Mouse (Mus musculus): ENCODE measurements around the gene Hist1h2bn.
A peak's percentile ranks its signal among the peaks of the same experiment; 100 is the strongest.
"Not testable (repeated sequence)": the region's sequence is repeated elsewhere in the genome, so short reads cannot be mapped to it uniquely, and the experiment has no call there.

Hist1h2bn gene

GRCm38 (mm10) chr13:21781021-21781555 is 27.2 kb downstream of the Hist1h2bn start:
- DNase-seq (ENCODE audit: low read depth, low spot score) = no peak

GRCm38 (mm10) chr13:21781639-21782038 is 27.7 kb downstream of the Hist1h2bn start:
- DNase-seq (ENCODE audit: low read depth, low spot score) = no peak

GRCm38 (mm10) chr13:21782361-21783254 is 28.7 kb downstream of the Hist1h2bn start:
- DNase-seq (ENCODE audit: low read depth, low spot score) = not testable (repeated sequence)

GRCm38 (mm10) chr13:21783255-21783617 is 29.3 kb downstream of the Hist1h2bn start, which contains the start of gene Hist1h3i:
Gene Hist1h3i (minus strand): TSS chr13:21783370.
- DNase-seq (ENCODE audit: low read depth, low spot score) = peak; percentile 86

- DNase-seq (ENCODE audit: low read depth, low spot score) = no peak
These were observed 29.8 kb downstream of the Hist1h2bn start for GRCm38 (mm10) chr13:21783734-21784161.

- no peak for DNase-seq (ENCODE audit: low read depth, low spot score)
These were observed 30.4 kb downstream of the Hist1h2bn start for GRCm38 (mm10) chr13:21784311-21784710.

- DNase-seq (ENCODE audit: low read depth, low spot score) = no peak
These were observed 32.4 kb downstream of the Hist1h2bn start for GRCm38 (mm10) chr13:21786189-21786898.

GRCm38 (mm10) chr13:21786899-21787629 is 33.1 kb downstream of the Hist1h2bn start, which contains the start of the genes Hist1h2an and Hist1h2bp:
Gene Hist1h2an (minus strand): TSS chr13:21787218.
Gene Hist1h2bp (plus strand): TSS chr13:21787461.
- DNase-seq (ENCODE audit: low read depth, low spot score) = peak; percentile 95

GRCm38 (mm10) chr13:21787760-21788593 is 34.1 kb downstream of the Hist1h2bn start:
- DNase-seq (ENCODE audit: low read depth, low spot score) = no peak

- no peak for DNase-seq (ENCODE audit: low read depth, low spot score)
These were observed 36.0 kb downstream of the Hist1h2bn start for GRCm38 (mm10) chr13:21789925-21790324.

GRCm38 (mm10) chr13:21790601-21791283 is 36.8 kb downstream of the Hist1h2bn start:
- DNase-seq (ENCODE audit: low read depth, low spot score) = no peak

GRCm38 (mm10) chr13:21795584-21795983 is 41.7 kb downstream of the Hist1h2bn start:
- DNase-seq (ENCODE audit: low read depth, low spot score) = no peak

- not testable (repeated sequence) for DNase-seq (ENCODE audit: low read depth, low spot score)
These were observed 43.2 kb downstream of the Hist1h2bn start for GRCm38 (mm10) chr13:21797163-21797562.

GRCm38 (mm10) chr13:21803058-21803457 is 49.1 kb downstream of the Hist1h2bn start:
- not testable (repeated sequence) for DNase-seq (ENCODE audit: low read depth, low spot score)
